Mouse (Mus musculus) G1E (cell line): ENCODE measurements at regions not wholly inside any gene's neighbourhood (a gene's known extent, or its start where the extent isn't known, plus 50 kb on each side); places are given as distances from the start of the nearest gene placed in this dataset.
A peak's percentile ranks its signal among the peaks of the same experiment; 100 is the strongest.

Source experiments
- ATAC-seq: 2 replicates; pipeline ENCODE4 v1.8.0; 2016; ENCODE audit warnings: mild to moderate bottlenecking; ENCODE audit not compliant: insufficient number of reproducible peaks, poor library complexity, low FRiP score, severe bottlenecking; ENCODE audit errors: extremely low read depth
- DNase-seq: peaks from one replicate; pipeline ENCODE4 v3.0.0; 2012; ENCODE audit warnings: low spot score
- H3K27me3 ChIP-seq: 2 replicates; pipeline ENCODE4 v1.6.1; 2012; ENCODE audit warnings: mild to moderate bottlenecking, low read length, inconsistent platforms; ENCODE audit not compliant: insufficient read depth
- H3K36me3 ChIP-seq: replicated peaks from 2 replicates; pipeline ENCODE3; 2012; ENCODE audit warnings: mild to moderate bottlenecking, inconsistent platforms
- H3K4me1 ChIP-seq: 2 replicates; pipeline ENCODE4 v1.6.1; 2012; ENCODE audit warnings: low read depth, low read length, inconsistent platforms, mixed read lengths; ENCODE audit not compliant: insufficient read depth
- H3K4me3 ChIP-seq: 2 replicates; pipeline ENCODE4 v1.5.1; 2012; ENCODE audit warnings: low read depth, mild to moderate bottlenecking, inconsistent platforms, low read length, moderate library complexity, mixed read lengths
- H3K9me3 ChIP-seq: replicated peaks from 2 replicates; pipeline ENCODE4 v1.6.1; 2012; ENCODE audit warnings: inconsistent platforms
- CTCF ChIP-seq: IDR thresholded peaks from 2 replicates; pipeline ENCODE4 v1.5.1; 2012; ENCODE audit warnings: low read depth, low read length, inconsistent platforms, mixed read lengths
- GATA1 ChIP-seq: IDR thresholded peaks from 2 replicates; pipeline ENCODE4 v1.6.1; 2012; ENCODE audit warnings: borderline replicate concordance, low read length, inconsistent platforms, mixed read lengths
- GATA2 ChIP-seq: IDR thresholded peaks from 2 replicates; pipeline ENCODE4 v1.6.1; 2012; ENCODE audit warnings: low read depth, low read length, inconsistent platforms, borderline replicate concordance
- POLR2AphosphoS5 ChIP-seq: IDR thresholded peaks from 2 replicates; pipeline ENCODE4 v1.6.1; 2012; ENCODE audit warnings: low read depth, low read length, inconsistent platforms; ENCODE audit not compliant: insufficient replicate concordance
- TAL1 ChIP-seq: conservative IDR thresholded peaks from 2 replicates; pipeline ENCODE4 v1.6.1; 2012; ENCODE audit warnings: low read depth, low read length, inconsistent platforms, mixed read lengths

DNA sequence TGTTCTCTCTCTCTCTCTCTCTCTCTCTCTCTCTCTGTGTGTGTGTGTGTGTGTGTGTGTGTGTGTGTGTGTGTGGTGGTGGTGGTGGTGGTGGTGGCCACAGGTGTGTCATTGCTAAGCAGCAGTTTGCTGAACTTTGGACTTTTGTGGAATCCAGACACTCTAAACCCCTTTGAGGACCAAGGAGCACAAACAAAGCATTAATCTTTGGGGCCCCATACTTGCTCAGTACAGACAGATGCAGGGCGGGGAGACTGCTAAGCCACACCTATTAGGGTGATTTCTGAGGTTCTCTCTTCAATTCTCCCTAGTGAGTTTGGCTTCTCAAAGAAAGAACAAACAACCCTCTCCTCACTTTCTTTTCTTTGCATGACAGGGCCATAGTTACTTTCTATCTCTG lies 158.1 kb upstream of the Ctnnb1 start:
- ATAC-seq (no peak), DNase-seq (no peak)
- H3K4me3 ChIP-seq: no peak overlapping the region
- H3K9me3 ChIP-seq: no peaks in the 10 kb centered on the region
- H3K27me3 ChIP-seq: peaks cover 11% of the 10 kb centered on the region; the same call in 1 of the 2 replicates
- TF ChIP-seq GATA2: no peak
- no peak for TF ChIP-seq CTCF
- no peak for TF ChIP-seq GATA1
- TF ChIP-seq POLR2AphosphoS5: no peak
- no peak for TF ChIP-seq TAL1
- H3K36me3 ChIP-seq: no peaks in the 10 kb centered on the region
- H3K4me1 ChIP-seq: peaks cover 50% of the 10 kb centered on the region

DNA sequence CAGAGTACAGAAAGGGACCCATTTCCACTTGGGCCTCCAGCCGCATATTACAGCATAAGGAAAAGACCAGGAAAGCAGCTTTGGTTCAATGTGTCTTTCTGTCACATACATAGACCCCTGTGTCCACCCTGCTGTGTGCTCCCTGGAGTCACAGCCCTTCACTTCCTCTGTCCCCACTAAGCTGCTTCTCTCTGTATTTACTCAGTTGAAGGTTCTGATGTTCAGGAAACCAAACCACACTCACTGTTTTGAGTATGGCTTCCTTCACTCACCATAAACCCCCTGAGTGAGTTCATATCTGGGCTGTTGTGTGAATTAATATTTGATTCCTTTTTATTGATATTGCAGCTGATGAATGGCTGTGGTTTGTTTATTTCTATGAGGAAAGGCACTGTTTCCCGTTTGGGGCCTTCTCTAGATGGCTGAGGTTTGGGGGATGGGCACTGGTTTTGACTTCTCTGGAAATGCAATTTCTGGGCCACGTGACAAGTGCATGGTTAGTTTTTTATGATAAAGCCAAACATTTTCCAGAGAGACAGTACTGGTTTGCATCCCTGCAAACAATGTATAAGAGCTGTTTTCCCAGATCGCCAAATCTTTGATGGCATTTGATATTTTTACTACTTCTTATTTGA lies 157.0 kb upstream of the Ctnnb1 start:
- TF ChIP-seq POLR2AphosphoS5 (no peak), GATA2 (no peak), GATA1 (no peak), CTCF (no peak), TAL1 (no peak)
- Histone ChIP-seq H3K4me3 (no peak overlapping the region), H3K27me3 (peaks cover 10% of the 10 kb centered on the region; the same call in 1 of the 2 replicates), H3K36me3 (no peaks in the 10 kb centered on the region), H3K4me1 (peaks cover 61% of the 10 kb centered on the region), H3K9me3 (no peaks in the 10 kb centered on the region)
- ATAC-seq (no peak), DNase-seq (no peak)

DNA sequence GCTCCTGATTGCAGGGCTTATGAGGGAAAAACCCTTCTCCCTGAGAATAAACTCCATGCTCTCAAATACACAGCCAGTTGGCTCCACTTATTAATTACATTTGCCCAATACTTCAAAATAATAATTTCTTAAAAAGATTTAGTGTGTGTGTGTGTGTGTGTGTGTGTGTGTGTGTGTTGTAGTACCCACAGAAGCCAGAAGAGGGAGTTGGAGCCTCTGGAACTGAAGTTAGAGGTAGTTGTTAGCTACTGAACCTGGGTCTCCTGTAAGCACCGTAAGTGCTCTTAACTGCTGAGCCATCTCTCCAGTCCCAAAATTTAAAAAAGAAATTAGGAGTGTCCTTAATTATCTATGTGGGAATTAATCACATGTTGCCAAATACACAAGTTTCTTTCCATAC lies 154.8 kb upstream of the Ctnnb1 start:
- TF ChIP-seq CTCF: no peak
- TF ChIP-seq POLR2AphosphoS5: no peak
- no peak for TF ChIP-seq GATA2
- no peak for TF ChIP-seq TAL1
- TF ChIP-seq GATA1: no peak
- H3K9me3 ChIP-seq: no peaks in the 10 kb centered on the region
- no peak overlapping the region for H3K4me3 ChIP-seq
- no peaks in the 10 kb centered on the region for H3K36me3 ChIP-seq
- peaks cover 66% of the 10 kb centered on the region for H3K4me1 ChIP-seq
- peaks cover 12% of the 10 kb centered on the region for H3K27me3 ChIP-seq
- DNase-seq (no peak), ATAC-seq (no peak)

DNA sequence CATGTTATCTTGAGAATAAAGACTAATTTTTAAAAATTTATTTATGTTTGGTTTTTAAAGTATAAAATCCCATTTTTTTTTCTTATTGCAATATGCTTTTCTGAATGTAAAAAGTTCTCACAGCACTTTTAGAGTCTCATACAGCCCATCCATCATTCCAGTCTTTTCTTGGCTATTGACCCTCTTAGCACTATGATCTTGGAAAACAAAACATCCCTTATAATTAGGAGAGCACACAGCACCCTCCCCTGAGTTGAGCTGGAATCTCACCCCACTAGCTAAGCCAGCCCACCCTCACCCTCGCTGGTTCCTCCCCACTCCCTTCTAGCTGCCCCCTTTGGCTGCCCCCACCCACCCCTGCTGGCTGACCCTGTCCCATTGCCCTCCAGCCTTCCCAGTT lies 154.2 kb upstream of the Ctnnb1 start:
- TF ChIP-seq CTCF (no peak), GATA1 (no peak), TAL1 (no peak), GATA2 (no peak), POLR2AphosphoS5 (no peak)
- no peak overlapping the region for H3K4me3 ChIP-seq
- no peak for DNase-seq
- peaks cover 11% of the 10 kb centered on the region for H3K27me3 ChIP-seq
- H3K4me1 ChIP-seq: peaks cover 63% of the 10 kb centered on the region
- no peaks in the 10 kb centered on the region for H3K36me3 ChIP-seq
- no peaks in the 10 kb centered on the region for H3K9me3 ChIP-seq
- no peak for ATAC-seq

DNA sequence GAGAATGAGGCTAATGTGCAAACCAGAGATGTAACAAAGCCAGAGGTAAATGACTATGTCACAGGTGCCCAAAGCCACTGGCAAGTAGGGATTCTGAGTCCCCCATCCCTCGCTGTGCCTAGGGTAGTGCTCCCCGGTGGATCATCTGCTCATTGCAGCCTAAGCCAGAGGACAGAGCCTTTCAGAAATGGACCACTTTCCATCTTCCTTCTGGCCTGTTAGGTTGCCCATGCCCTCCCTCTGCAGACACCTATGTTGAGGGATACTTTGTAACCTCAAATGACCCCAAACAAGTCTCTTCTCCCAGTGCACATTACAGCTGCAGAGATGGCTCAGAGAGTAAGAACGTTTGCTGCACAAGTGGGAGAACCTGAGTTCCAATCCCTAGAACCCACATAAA lies 153.3 kb upstream of the Ctnnb1 start:
- Histone ChIP-seq H3K4me3 (no peak overlapping the region; the same call in 1 of the 2 replicates), H3K36me3 (no peaks in the 10 kb centered on the region), H3K4me1 (peaks cover 57% of the 10 kb centered on the region), H3K9me3 (no peaks in the 10 kb centered on the region), H3K27me3 (peaks cover 10% of the 10 kb centered on the region)
- TF ChIP-seq GATA2 (no peak), TAL1 (no peak), POLR2AphosphoS5 (no peak), GATA1 (no peak), CTCF (no peak)
- DNase-seq (no peak), ATAC-seq (no peak)

DNA sequence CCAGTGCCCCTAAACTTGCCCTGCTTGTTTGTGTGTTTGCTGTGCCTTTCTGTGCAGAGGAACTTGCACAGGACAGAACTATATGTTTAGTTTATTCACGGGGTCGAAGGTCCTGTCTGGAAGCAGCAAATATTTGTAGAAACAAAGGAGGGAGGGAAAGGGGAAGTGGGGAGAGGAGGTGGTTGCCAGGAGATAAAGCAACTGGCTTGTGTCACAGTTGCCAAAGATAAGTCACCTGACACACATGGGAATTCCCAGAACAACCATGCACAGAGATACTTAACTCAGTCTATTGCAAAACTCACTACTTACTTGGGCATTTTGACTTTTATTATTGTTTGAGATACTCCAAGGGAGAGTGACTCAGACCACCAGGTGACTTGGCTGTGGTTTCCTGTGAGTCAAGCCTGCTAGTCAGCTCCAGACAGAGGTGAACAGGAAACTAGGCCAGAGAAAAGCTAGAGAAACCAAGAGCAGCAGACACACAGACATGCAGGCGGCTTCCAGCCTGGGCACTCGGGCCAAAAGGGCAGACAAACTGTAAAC lies 152.5 kb upstream of the Ctnnb1 start:
- Histone ChIP-seq H3K27me3 (peaks cover 10% of the 10 kb centered on the region), H3K4me1 (peaks cover 50% of the 10 kb centered on the region), H3K36me3 (no peaks in the 10 kb centered on the region), H3K9me3 (no peaks in the 10 kb centered on the region), H3K4me3 (no peak overlapping the region; the same call in 1 of the 2 replicates)
- TF ChIP-seq GATA1 (no peak), TAL1 (peak; percentile 58), POLR2AphosphoS5 (no peak), GATA2 (no peak), CTCF (no peak)
- DNase-seq: peak; percentile 57
- peak; percentile 84 for ATAC-seq
